Mouse (Mus musculus) ovary, postnatal 14 days (tissue): ENCODE results near the gene Ywhab.

ENCODE experiments used
- DNase-seq: peaks from one replicate; pipeline ENCODE4 v3.0.0; 2022; ENCODE audit warnings: low spot score

Ywhab gene

DNA sequence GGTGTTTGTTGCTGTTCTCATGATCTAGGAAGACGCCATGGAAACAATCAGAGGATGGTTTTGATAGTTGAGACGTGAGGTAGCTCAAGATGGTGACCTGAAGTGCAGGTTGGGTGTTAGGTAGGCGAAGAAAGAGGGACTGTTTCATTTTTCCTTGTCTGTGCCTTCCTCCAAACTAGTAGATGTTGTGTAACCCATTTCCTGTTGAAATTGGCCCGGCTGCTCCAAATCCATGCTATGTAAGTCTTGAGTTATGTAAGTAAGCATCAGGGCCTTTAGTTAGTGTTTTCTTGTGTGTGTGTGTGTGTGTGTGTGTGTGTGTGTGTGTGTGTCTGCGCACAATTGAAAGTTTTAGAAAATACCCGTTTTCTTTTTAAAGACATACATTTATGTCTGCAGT lies 14.5 kb downstream of the Ywhab start:
- no peak for DNase-seq

DNA sequence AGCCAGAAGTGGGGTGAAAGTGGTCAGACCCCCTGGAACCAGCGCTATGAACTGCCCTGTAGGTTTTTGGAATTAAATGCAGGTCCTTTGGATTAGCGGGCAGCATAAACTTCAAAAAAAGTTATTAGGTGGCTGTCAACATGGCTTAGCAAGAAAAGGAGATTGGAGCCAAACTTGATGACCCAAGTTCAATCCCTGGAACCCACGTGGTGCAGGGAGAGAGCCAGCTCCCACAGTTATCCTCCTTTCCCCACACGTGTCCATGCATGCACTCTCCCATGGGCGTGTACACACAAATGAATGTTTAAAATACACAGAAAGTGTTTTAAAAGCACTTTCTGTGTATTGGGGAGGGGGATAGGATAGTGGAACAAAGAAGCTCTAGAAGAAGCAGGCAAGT lies 15.7 kb downstream of the Ywhab start:
- no peak for DNase-seq

GRCm38 (mm10) chr2:164010944-164011343 lies 16.2 kb downstream of the Ywhab start:
- DNase-seq: no peak

GRCm38 (mm10) chr2:164015304-164015703 lies 20.5 kb downstream of the Ywhab start:
- no peak for DNase-seq

DNA sequence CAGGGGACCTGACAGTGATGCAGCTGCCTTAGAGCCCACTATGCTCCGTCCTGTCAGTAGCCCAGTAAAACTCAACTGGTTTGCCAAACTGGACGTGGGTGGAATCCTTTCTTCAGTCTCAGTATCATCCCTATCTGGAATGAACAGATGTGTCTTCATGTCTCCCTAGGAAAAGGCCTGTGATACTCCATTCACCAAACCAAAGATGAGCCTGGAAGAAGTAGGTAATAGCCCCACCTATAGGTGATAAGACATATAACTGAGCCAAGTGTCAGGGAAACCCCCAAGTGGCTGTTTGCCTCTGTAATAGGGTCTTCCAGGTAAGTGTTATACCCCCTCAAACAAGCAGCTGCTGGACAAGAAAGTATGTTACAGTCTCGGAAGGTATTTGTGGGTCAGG lies 24.1 kb downstream of the Ywhab start:
- DNase-seq: no peak

- no peak for DNase-seq
Measured at GRCm38 (mm10) chr2:164019943-164020342, 25.2 kb downstream of the Ywhab start.

- no peak for DNase-seq
Measured at GRCm38 (mm10) chr2:164022104-164022503, 27.3 kb downstream of the Ywhab start.

- no peak for DNase-seq
Measured at GRCm38 (mm10) chr2:164025150-164025549, 30.4 kb downstream of the Ywhab start, which contains the start of gene Pabpc1l. Pabpc1l (plus strand) TSS chr2:164025450.

DNA sequence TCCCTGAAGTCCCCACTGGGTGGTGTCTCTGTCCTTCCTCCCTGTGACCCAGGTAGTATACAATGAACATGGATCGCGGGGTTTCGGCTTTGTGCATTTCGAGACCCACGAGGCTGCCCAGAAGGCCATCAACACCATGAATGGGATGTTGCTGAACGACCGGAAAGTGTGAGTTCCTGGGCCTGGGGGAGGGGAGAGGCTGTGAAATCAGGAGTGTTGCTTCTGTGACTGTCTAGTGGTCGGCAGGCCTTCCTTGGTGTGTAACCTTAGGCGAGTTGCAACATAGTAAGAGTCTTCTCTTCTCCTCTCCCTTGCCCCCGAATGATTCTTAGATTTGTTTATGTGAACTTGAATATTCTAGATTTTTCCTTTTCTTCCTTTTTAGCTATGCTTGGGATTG lies 36.4 kb downstream of the Ywhab start:
- no peak for DNase-seq

GRCm38 (mm10) chr2:164032973-164033372 lies 38.2 kb downstream of the Ywhab start:
- DNase-seq: no peak

DNA sequence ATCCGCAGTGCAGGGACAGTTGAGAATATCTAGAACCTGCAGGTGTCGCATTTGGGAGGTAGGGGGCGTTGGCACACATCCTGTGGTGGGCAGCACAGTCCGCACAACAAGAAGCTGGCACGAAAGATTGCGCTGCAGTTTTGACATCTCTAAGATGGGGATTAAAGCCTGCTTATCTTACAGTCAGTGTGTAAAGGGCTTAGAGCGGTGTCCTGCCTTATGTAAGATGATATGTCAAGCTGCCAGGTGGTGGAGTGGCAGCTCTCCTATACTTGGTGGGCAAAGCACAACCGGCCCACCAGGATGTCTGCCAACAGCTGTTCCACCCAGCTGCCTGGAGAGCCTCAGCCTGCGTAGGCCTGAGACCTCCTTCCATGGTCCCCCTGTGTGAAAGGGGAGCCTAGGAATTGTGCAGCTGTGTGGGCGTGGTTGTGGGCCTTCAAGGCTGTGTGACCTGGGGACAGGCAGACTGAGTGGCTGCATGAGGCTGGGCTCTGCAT lies 41.8 kb downstream of the Ywhab start:
- no peak for DNase-seq

DNA sequence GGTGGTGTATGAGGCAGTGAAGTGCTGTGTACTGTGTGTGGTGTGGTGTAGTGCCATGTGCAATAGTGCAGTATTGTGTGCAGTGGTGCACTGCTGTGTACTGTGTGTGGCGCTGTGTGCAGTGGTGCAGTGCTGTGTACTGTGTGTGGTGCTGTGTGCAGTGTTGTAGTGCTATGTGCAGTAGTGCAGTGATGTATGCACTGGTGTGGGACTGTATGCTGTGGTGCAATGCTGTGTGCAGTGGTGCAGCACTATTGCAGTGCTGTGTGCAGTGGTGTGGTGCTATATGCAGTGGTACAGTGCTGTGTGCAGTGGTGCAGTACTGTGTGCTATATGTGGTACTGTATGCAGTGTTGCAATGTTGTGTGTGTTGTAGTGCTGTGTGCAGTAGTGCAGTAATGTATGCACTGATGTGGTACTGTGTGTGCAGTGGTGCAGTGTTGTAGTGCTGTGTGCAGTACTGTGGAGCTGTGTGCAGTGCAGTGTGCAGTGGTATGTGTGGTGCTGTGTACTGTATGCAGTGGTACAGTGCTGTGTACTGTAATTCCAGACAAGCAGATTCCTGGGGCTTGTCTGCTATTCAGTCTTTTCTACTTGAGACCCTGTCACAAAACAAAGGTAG lies 43.8 kb downstream of the Ywhab start:
- no peak for DNase-seq

DNA sequence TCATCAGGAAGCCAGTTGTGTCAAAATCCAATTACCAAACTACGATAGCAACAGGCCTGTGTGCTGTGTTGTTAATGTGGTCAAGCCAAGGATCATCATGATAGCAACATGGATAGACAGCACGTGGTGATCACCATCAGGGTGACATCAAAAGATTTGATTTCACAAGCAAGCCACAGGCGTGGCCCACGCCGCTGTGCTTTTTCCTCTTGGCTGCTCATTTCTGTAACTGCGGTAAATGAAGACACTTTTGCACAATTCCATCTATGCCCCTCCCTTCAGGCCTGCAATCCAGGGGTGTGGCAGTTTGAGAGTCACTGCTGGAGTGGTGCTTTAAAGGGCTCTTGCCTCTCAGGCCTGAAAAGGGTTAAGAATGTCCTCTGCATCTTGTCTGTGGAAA lies 46.2 kb downstream of the Ywhab start:
- DNase-seq: no peak

DNA sequence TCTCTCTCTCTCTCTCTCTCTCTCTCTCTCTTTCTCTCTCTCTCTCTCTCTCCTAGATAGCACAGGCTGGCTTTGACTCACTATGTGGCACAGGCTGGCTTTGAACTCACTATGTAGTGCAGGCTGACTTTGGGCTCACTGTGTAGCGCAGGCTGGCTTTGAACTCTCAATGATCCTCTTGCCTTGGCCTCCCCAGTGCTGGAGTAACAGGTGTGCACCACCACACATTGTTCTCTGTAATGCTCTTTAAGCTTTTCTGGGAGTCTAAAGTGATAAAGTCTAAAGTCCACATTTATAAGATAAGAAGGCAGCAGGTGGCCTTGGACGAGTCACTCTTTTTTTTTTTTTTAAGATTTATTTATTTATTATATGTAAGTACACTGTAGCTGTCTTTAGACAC lies 46.8 kb downstream of the Ywhab start:
- no peak for DNase-seq

DNA sequence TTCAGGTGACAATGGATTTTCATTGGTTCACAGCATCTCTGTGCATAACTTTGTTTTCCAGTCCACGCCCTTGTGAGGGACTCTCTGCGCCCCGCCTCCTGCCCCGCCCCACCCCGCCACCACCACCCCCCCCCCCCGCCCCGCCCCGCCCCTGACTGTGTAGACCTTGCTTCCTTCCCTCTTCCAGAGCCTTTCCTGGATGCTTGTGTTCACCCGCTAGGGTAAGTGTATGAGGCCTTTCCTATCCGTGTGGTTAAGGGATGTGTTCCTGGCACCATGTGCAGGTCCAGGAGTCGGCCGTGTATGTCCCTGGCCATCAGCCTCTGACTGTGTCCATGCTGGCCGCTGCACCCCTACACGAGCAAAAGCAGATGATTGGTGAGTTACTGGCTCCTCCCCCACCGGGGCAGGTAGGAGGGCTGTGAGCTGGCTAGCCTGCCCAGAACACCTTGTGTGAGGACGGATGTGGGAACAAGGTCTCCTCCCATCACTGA lies 52.5 kb downstream of the Ywhab start:
- no peak for DNase-seq

DNA sequence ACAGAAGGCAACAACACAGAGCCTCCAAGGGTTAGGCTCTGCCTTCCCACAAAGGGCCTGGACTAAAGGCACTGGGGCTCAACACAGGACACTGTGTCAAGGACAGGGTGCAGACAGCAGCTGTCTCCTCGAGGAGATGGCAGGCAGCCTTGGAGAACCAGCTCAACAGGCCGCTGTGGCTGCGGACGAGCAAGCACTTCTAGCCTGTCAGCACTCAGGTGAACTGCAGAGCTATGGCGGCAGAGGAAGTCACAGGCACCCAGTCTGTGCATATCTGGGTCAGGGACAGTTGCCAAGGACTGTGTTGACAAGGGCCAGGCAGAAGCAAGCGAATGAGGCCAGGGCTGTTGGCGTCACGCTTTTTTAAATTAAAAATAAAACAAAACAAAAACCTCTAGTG lies 59.0 kb downstream of the Ywhab start:
- DNase-seq: no peak

GRCm38 (mm10) chr2:164054671-164055070 lies 59.9 kb downstream of the Ywhab start:
- no peak for DNase-seq

- DNase-seq: no peak
Measured at GRCm38 (mm10) chr2:164059634-164060235, 65.0 kb downstream of the Ywhab start.
